Mouse (Mus musculus) CH12.LX (cell line): ENCODE data around the gene Kif13a. TPM values are rescaled to one million over a fixed set of nuclear protein-coding genes. Genes with fewer than 3 reads are reported as not detected.

Experiments used
- DNase-seq: peaks from one replicate; pipeline ENCODE4 v3.0.0-alpha.2; 2013; ENCODE audit errors: extremely low read depth
- H3K27ac ChIP-seq: 2 replicates; pipeline ENCODE4 v1.5.1; 2012; ENCODE audit warnings: low read depth, mild to moderate bottlenecking, control low read depth, moderate library complexity; ENCODE audit not compliant: insufficient read depth
- H3K27me3 ChIP-seq: replicated peaks from 2 replicates; pipeline ENCODE3; 2012; ENCODE audit warnings: inconsistent platforms
- H3K36me3 ChIP-seq, 2 experiments: replicated peaks in 1 of 2; 2 replicates each; pipeline versions ENCODE3 to v1.6.1; 2012; ENCODE audit warnings: inconsistent platforms in 1 of 2, low read length in 1 of 2, mild to moderate bottlenecking in 1 of 2, mixed read lengths in 1 of 2, moderate library complexity in 1 of 2; ENCODE audit not compliant: control insufficient read depth in 1 of 2, insufficient read depth in 1 of 2
- H3K4me1 ChIP-seq, 2 experiments: 2 replicates each; pipeline ENCODE4 v1.6.1; 2012; ENCODE audit warnings: inconsistent platforms in 1 of 2, moderate library complexity in 1 of 2; ENCODE audit not compliant: insufficient read depth in 2 of 2, control insufficient read depth in 1 of 2
- H3K4me2 ChIP-seq: 2 replicates; pipeline ENCODE4 v1.6.1; 2012; ENCODE audit warnings: low read depth, mild to moderate bottlenecking, control low read depth; ENCODE audit not compliant: poor library complexity, insufficient read depth, severe bottlenecking
- H3K4me3 ChIP-seq, 3 experiments: fragments of 150-350 bp in 1 of 3; sonication (generic) in 1 of 3; replicated peaks in 1 of 3; 2 replicates each; pipeline versions ENCODE3 to v1.5.1; 2011 to 2012; ENCODE audit warnings: low read depth in 2 of 3, low read length in 2 of 3, mild to moderate bottlenecking in 2 of 3, moderate library complexity in 2 of 3, control low read depth in 1 of 3, improper control_type of control experiment in 1 of 3, inconsistent platforms in 1 of 3, mixed read lengths in 1 of 3; ENCODE audit not compliant: poor library complexity in 1 of 3
- H3K79me2 ChIP-seq: replicated peaks from 2 replicates; pipeline ENCODE4 v1.6.1; 2012; ENCODE audit warnings: mild to moderate bottlenecking, moderate library complexity; ENCODE audit not compliant: control insufficient read depth, poor library complexity, insufficient read depth, severe bottlenecking; ENCODE audit errors: extremely low read depth
- H3K9ac ChIP-seq: 2 replicates; pipeline ENCODE4 v1.6.1; 2012; ENCODE audit warnings: low read depth, mild to moderate bottlenecking, control low read depth, moderate library complexity; ENCODE audit not compliant: insufficient read depth
- H3K9me3 ChIP-seq: replicated peaks from 2 replicates; pipeline ENCODE3; 2012; ENCODE audit warnings: low read length, inconsistent platforms, mixed read lengths
- CHD2 ChIP-seq: IDR thresholded peaks from 2 replicates; pipeline ENCODE4 v1.6.1; 2011; ENCODE audit warnings: low read length, improper control_type of control experiment
- ELF1 ChIP-seq: IDR thresholded peaks from 2 replicates; pipeline ENCODE4 v1.6.1; 2014; ENCODE audit warnings: low read depth, mild to moderate bottlenecking, inconsistent platforms, low read length, improper control_type of control experiment
- ETS1 ChIP-seq: conservative IDR thresholded peaks from 2 replicates; pipeline ENCODE4 v1.6.1; 2012; ENCODE audit warnings: low read depth, mild to moderate bottlenecking, inconsistent platforms, low read length, improper control_type of control experiment, moderate library complexity
- HCFC1 ChIP-seq: IDR thresholded peaks from 2 replicates; pipeline ENCODE4 v1.6.1; 2012; ENCODE audit warnings: low read depth, mild to moderate bottlenecking, inconsistent platforms, low read length, improper control_type of control experiment
- JUN ChIP-seq: IDR thresholded peaks from 2 replicates; pipeline ENCODE4 v1.6.1; 2011; ENCODE audit warnings: low read depth, mild to moderate bottlenecking, low read length, improper control_type of control experiment, moderate library complexity; ENCODE audit not compliant: insufficient read depth
- KAT2A ChIP-seq: IDR thresholded peaks from 2 replicates; pipeline ENCODE4 v1.6.1; 2012; ENCODE audit warnings: low read length, improper control_type of control experiment, inconsistent platforms; ENCODE audit not compliant: insufficient replicate concordance
- MAFK ChIP-seq: IDR thresholded peaks from 2 replicates; pipeline ENCODE4 v1.6.1; 2011; ENCODE audit warnings: low read length, improper control_type of control experiment; ENCODE audit not compliant: insufficient replicate concordance
- MAZ ChIP-seq: IDR thresholded peaks from 2 replicates; pipeline ENCODE4 v1.6.1; 2012; ENCODE audit warnings: low read depth, mild to moderate bottlenecking, inconsistent platforms, low read length, improper control_type of control experiment, moderate library complexity
- MEF2A ChIP-seq: IDR thresholded peaks from 2 replicates; pipeline ENCODE4 v1.6.1; 2014; ENCODE audit warnings: low read depth, mild to moderate bottlenecking, inconsistent platforms, low read length, improper control_type of control experiment, borderline replicate concordance
- MXI1 ChIP-seq: IDR thresholded peaks from 2 replicates; pipeline ENCODE4 v1.6.1; 2011; ENCODE audit warnings: mild to moderate bottlenecking, low read depth, low read length, improper control_type of control experiment
- MYC ChIP-seq: IDR thresholded peaks from 2 replicates; pipeline ENCODE4 v1.6.1; 2011; ENCODE audit warnings: low read depth, mild to moderate bottlenecking, improper control_type of control experiment, low read length
- NRF1 ChIP-seq: IDR thresholded peaks from 2 replicates; pipeline ENCODE4 v1.6.1; 2014; ENCODE audit warnings: low read depth, mild to moderate bottlenecking, inconsistent platforms, low read length, improper control_type of control experiment, moderate library complexity
- POLR2A ChIP-seq: IDR thresholded peaks from 2 replicates; pipeline ENCODE4 v1.6.1; 2011; ENCODE audit warnings: low read depth, mild to moderate bottlenecking, improper control_type of control experiment, low read length
- RAD21 ChIP-seq: IDR thresholded peaks from 2 replicates; pipeline ENCODE4 v1.6.1; 2011; ENCODE audit warnings: low read depth, mild to moderate bottlenecking, low read length, improper control_type of control experiment, moderate library complexity
- RCOR1 ChIP-seq: conservative IDR thresholded peaks from 2 replicates; pipeline ENCODE4 v1.6.1; 2012; ENCODE audit warnings: low read depth, mild to moderate bottlenecking, inconsistent platforms, low read length, improper control_type of control experiment
- SIN3A ChIP-seq: IDR thresholded peaks from 2 replicates; pipeline ENCODE4 v1.6.1; 2012; ENCODE audit warnings: low read length, improper control_type of control experiment, inconsistent platforms
- TBP ChIP-seq: conservative IDR thresholded peaks from 2 replicates; pipeline ENCODE4 v1.6.1; 2011; ENCODE audit warnings: low read depth, low read length, improper control_type of control experiment
- UBTF ChIP-seq: IDR thresholded peaks from 2 replicates; pipeline ENCODE4 v1.6.1; 2012; ENCODE audit warnings: low read depth, mild to moderate bottlenecking, inconsistent platforms, low read length, improper control_type of control experiment, moderate library complexity
- USF2 ChIP-seq: conservative IDR thresholded peaks from 2 replicates; pipeline ENCODE4 v1.6.1; 2011; ENCODE audit warnings: low read depth, low read length, improper control_type of control experiment
- ZKSCAN1 ChIP-seq: IDR thresholded peaks from 2 replicates; pipeline ENCODE4 v1.6.1; 2012; ENCODE audit warnings: low read depth, inconsistent platforms, low read length, improper control_type of control experiment, borderline replicate concordance
- ZNF384 ChIP-seq: IDR thresholded peaks from 2 replicates; pipeline ENCODE4 v1.6.1; 2012; ENCODE audit warnings: low read depth, low read length, improper control_type of control experiment, inconsistent platforms
- dilution Hi-C: fragments of 300-500 bp; cut with MboI; formaldehyde crosslinking; loops from 2 replicates; pipeline ENCODE4 v1.14.3; 2020; ENCODE audit warnings: low sequenced_read_pairs; ENCODE audit not compliant: extremely low pct_unique_long_range_greater_than_20kb, extremely low pct_ligation_motif_present
- in situ Hi-C: fragments of 300-500 bp; cut with MboI; formaldehyde crosslinking; loops from 3 replicates; pipeline ENCODE4 v1.14.3; 2019; ENCODE audit warnings: low sequenced_read_pairs, low pct_ligation_motif_present, low pct_unique_long_range_greater_than_20kb, mixed read lengths
- polyA plus RNA-seq: library from polyadenylated mRNA; unstranded; fragments of >175 nt; gene quantifications from 2 replicates; pipeline ENCODE4 v1.2.1, GENCODE M21; 2012; ENCODE audit warnings: low read depth; ENCODE audit not compliant: insufficient read length
- total RNA-seq, 2 experiments: library from RNA; depleted of rRNA; stranded (reverse); fragments of 300-350 nt in 1 of 2; fragments of >200 nt in 1 of 2; gene quantifications; 2 replicates each; pipeline ENCODE4 v1.2.3; 2012 to 2014

Gene Kif13a
- total and polyA plus RNA-seq, 3 experiments: not detected

- no peak overlapping the region for H3K27ac ChIP-seq
- no peak overlapping the region for H3K9ac ChIP-seq
- TF ChIP-seq POLR2A (no peak), ELF1 (no peak), ETS1 (no peak), UBTF (no peak), RAD21 (no peak), HCFC1 (no peak), SIN3A (no peak), NRF1 (no peak), USF2 (no peak), ZKSCAN1 (no peak)
- TF ChIP-seq, all 38 proteins: peak for 0
- Histone ChIP-seq H3K36me3 (no peaks in the 10 kb centered on the region), H3K79me2 (no peaks in the 10 kb centered on the region), H3K4me1 (no peaks in the 10 kb centered on the region), H3K4me3 (no peak overlapping the region), H3K9me3 (no peaks in the 10 kb centered on the region), H3K4me2 (no peak overlapping the region), H3K27me3 (no peaks in the 10 kb centered on the region)
- in situ Hi-C loops: no loop called here
- no peak for DNase-seq
- dilution Hi-C loops: no loop called here
Measured at GRCm38 (mm10) chr13:46877049-46877448, 52.6 kb downstream of the Kif13a start.

- DNase-seq: no peak
- dilution Hi-C loops: no loop called here
- Histone ChIP-seq H3K27me3 (no peaks in the 10 kb centered on the region), H3K27ac (no peak overlapping the region), H3K4me2 (no peak overlapping the region), H3K9ac (no peak overlapping the region), H3K79me2 (no peaks in the 10 kb centered on the region), H3K4me3 (no peak overlapping the region), H3K36me3 (no peaks in the 10 kb centered on the region), H3K4me1 (peaks cover 0 to 5% of the 10 kb centered on the region in 2 experiments; a peak in 2 of 4 replicates), H3K9me3 (no peaks in the 10 kb centered on the region)
- in situ Hi-C loops: no loop called here
- TF ChIP-seq TBP (no peak), RCOR1 (no peak), ZNF384 (no peak), MAFK (no peak), NRF1 (no peak), HCFC1 (no peak), CHD2 (no peak), MYC (no peak), MEF2A (no peak), KAT2A (no peak), MXI1 (no peak), POLR2A (no peak), JUN (no peak), MAZ (no peak)
Measured at GRCm38 (mm10) chr13:46875377-46875776, 54.3 kb downstream of the Kif13a start.
